Mouse (Mus musculus) common myeloid progenitor, adult 5-6 weeks (primary cell): ENCODE results near the gene Cks1b. TPM values are rescaled to one million over a fixed set of nuclear protein-coding genes. Genes with fewer than 3 reads are reported as not detected.
"Not testable (repeated sequence)": the region's sequence is repeated elsewhere in the genome, so short reads cannot be mapped to it uniquely, and the experiment has no call there.

ENCODE experiments used
- ATAC-seq: replicated peaks from 2 replicates; pipeline ENCODE4 v1.8.0; 2016; ENCODE audit warnings: low read depth, mild to moderate bottlenecking, moderate TSS enrichment, inconsistent platforms; ENCODE audit not compliant: poor library complexity, severe bottlenecking
- total RNA-seq: library from RNA; stranded (forward); fragments of 200-1000, 187-1606 nt; gene quantifications from 2 replicates; pipeline ENCODE4 v1.2.3, GENCODE M21; 2017

Cks1b gene
- total RNA-seq, 1 experiment from 2014 or later: 151 TPM

- not testable (repeated sequence) for ATAC-seq
Measured at GRCm38 (mm10) chr3:89429021-89429420, 10.8 kb upstream of the Cks1b start.

GRCm38 (mm10) chr3:89425876-89426275 is 7.7 kb upstream of the Cks1b start:
- no peak for ATAC-seq

- no peak for ATAC-seq
Measured at GRCm38 (mm10) chr3:89425141-89425525, 7.0 kb upstream of the Cks1b start.

- no peak for ATAC-seq
Measured at GRCm38 (mm10) chr3:89424416-89425140, 6.4 kb upstream of the Cks1b start.

GRCm38 (mm10) chr3:89422556-89423205 is 4.5 kb upstream of the Cks1b start:
- ATAC-seq: no peak

GRCm38 (mm10) chr3:89421810-89422473 is 3.8 kb upstream of the Cks1b start:
- ATAC-seq: no peak

- ATAC-seq: peak; percentile 40
Measured at GRCm38 (mm10) chr3:89421002-89421774, 3.0 kb upstream of the Cks1b start.

- no peak for ATAC-seq
Measured at GRCm38 (mm10) chr3:89420421-89420820, 2.2 kb upstream of the Cks1b start.

GRCm38 (mm10) chr3:89419981-89420380 is 1.8 kb upstream of the Cks1b start:
- ATAC-seq: no peak

GRCm38 (mm10) chr3:89419571-89419970 is 1.4 kb upstream of the Cks1b start:
- no peak for ATAC-seq

- ATAC-seq: no peak
Measured at GRCm38 (mm10) chr3:89418861-89419250, 673 bp upstream of the Cks1b start.

GRCm38 (mm10) chr3:89417840-89418169 is 378 bp downstream of the Cks1b start:
- ATAC-seq: peak; percentile 11

- ATAC-seq: no peak
Measured at GRCm38 (mm10) chr3:89417131-89417530, 1.1 kb downstream of the Cks1b start.

- ATAC-seq: no peak
Measured at GRCm38 (mm10) chr3:89416158-89416557, 2.0 kb downstream of the Cks1b start.

- ATAC-seq: peak; percentile 100
Measured at GRCm38 (mm10) chr3:89411490-89412393, 6.4 kb downstream of the Cks1b start, which contains the start of gene Flad1. TSS of gene Flad1 (minus strand) at chr3:89411870.

GRCm38 (mm10) chr3:89410864-89411263 is 7.3 kb downstream of the Cks1b start:
- no peak for ATAC-seq

- no peak for ATAC-seq
Measured at GRCm38 (mm10) chr3:89409701-89410100, 8.5 kb downstream of the Cks1b start.

GRCm38 (mm10) chr3:89408448-89408847 is 9.7 kb downstream of the Cks1b start:
- ATAC-seq: no peak

GRCm38 (mm10) chr3:89406887-89407286 is 11.3 kb downstream of the Cks1b start:
- no peak for ATAC-seq

GRCm38 (mm10) chr3:89402693-89403092 is 15.5 kb downstream of the Cks1b start, which contains the start of gene Lenep:
TSS of gene Lenep (minus strand) at chr3:89402793.
- no peak for ATAC-seq
